12 mouse cellular contexts compared by ENCODE assay signal in genomic region chr2:170126266-170126665, GRCm38 (mm10).
"Had no signal": no experiment of that assay in that cellular context is flagged by ENCODE, and none has a peak within 500 bp of the region (broad histone marks: within the 10 kb centered on the region; RNA-seq: fewer than 3 reads in every experiment).

No protein-coding gene starts in this region.

- H3K27me3 ChIP-seq: lung, embryonic 15.5 days; midbrain, embryonic 12.5 days had no signal

- H3K9me3 ChIP-seq: limb, embryonic 10.5 days; lung, embryonic 15.5 days; midbrain, embryonic 12.5 days had no signal

- H3K4me2 ChIP-seq: lung, embryonic 15.5 days; midbrain, embryonic 12.5 days had no signal

- H3K4me3 ChIP-seq: layer of hippocampus, adult 2 months; limb, embryonic 10.5 days; lung, embryonic 15.5 days; midbrain, embryonic 12.5 days had no signal

- DNase-seq: kidney, adult 11 months; kidney, postnatal 10 days; kidney, postnatal 4 days; lung, postnatal 14 days; right cerebral cortex, postnatal 14 days; thymus, adult 18-20 months; thymus, postnatal 25 days had no signal

- H3K9ac ChIP-seq: lung, embryonic 15.5 days; midbrain, embryonic 12.5 days had no signal

- ATAC-seq: midbrain, embryonic 16.5 days had no signal

- H3K27ac ChIP-seq: layer of hippocampus, adult 2 months; lung, embryonic 15.5 days; midbrain, embryonic 12.5 days had no signal
